Mouse (Mus musculus) cerebellum, adult (tissue): ENCODE measurements at regions not wholly inside any gene's neighbourhood (a gene's known extent, or its start where the extent isn't known, plus 50 kb on each side); places are given as distances from the start of the nearest gene placed in this dataset.

Experiments
- ATAC-seq: cut with Nextera tagmentation; 2 replicates; pipeline ENCODE4 v1.9.2; 2017; ENCODE audit warnings: mild to moderate bottlenecking, moderate library complexity, mixed read lengths; ENCODE audit not compliant: insufficient number of reproducible peaks, low FRiP score, low TSS enrichment

GRCm38 (mm10) chr13:112192192-112192905 lies 95.9 kb upstream of the Ankrd55 start:
- no peak for ATAC-seq

DNA sequence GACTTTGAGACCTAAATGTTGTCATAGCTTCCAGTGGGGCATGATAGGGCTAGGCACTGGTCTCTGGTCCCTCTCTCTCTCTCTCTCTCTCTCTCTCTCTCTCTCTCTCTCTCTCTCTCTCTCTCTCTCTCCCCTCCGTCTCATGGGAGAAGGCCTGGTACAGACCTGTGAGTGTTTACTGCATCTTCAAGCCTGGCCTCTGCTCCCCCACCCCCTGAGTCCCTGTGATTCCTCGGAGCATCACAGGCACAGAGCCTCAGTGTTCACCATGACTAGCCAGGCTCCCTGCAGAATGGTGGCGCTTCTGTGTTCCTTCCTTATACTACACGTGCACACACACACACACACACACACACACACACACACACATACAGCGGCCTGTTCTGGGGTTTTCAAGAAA lies 94.6 kb upstream of the Ankrd55 start:
- no peak for ATAC-seq

GRCm38 (mm10) chr13:112194991-112195390 lies 93.3 kb upstream of the Ankrd55 start:
- no peak for ATAC-seq

DNA sequence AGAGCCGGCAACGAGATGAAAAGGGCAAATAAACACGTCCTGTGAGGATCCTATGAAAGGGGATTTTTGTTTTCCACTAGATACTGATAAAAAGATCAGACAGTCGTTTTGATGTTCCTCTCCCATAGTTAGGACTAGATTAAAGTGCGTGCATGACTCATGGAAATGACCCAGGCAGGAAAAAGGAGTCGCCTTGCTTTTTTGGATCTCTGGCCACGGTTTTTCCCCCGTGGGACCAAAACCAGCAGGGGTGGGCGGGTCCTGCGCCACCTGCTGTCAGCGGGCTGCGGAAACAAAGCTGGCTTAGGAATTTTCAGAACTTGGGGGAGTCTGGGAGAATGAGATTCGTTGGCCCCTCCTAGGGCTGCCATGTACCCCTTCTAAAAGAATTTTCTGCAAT lies 91.5 kb upstream of the Ankrd55 start:
- ATAC-seq, result no peak

DNA sequence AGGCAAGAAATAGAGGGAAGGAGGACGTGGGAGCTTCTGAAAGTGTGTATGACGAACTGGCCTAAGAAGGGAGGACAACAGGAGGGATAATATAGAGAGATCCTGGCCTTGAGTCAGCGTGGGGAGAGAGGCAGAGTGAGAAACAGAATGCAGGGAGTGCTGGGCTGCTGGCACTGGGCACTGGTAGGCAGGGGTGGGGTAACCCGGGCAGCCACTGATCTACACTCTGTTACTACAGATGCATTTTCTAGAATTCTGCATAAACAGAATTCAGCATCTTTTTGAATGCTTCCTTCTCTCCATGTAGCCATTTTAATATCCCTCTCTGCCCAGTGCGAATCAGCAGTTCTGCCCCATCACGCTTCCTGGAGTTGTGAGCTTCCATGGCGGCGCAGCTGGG lies 84.5 kb upstream of the Ankrd55 start:
- ATAC-seq, result no peak

DNA sequence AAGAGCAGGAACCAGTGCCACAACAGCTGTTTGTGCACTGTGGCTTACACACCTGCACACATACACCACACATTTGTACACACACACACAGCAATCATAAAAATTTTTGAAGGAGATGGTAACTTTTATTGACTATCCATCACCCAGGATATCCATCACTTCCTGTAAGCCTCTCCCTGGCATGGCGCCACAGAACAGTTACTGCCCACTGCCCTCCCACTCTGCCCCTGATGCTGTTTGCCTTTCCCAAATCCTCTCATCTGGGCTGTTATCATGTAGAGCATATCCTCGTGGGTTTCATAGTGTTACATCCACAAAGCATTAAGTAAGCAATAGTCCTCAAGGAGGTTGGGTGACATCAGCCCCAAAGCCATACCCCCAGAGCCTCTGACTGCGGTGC lies 84.0 kb upstream of the Ankrd55 start:
- no peak for ATAC-seq

GRCm38 (mm10) chr13:112204813-112205212 lies 83.4 kb upstream of the Ankrd55 start:
- no peak for ATAC-seq

DNA sequence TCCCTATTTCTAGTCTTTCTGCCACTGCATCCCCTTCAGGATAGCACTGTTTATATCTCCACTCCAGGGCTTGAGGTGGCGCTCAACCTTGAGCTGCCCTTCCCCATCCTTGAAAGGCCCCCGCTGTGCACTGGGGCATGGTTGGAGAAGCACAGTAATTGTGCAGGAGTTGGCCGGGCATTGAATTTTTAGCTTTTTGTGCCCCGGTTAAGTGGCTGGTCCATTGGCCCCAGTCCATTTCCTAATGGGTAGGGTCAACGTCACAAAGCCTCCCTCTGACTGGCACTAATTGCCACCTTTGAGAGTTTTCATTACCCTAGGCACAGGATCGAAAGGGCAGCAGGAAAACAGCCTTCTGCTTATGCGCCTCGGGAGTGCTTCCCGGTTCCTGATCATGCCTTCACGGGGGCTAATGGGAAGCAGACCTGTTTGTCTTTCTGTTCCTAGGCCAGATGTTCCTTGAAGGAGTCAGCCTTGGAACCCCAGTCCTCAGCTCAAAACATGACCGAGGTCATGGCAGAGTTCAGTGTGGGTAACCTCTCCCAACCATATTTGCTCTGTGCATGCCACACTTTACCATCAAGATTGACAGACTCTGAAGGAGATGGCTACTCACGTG lies 80.5 kb upstream of the Ankrd55 start:
- ATAC-seq, result no peak

GRCm38 (mm10) chr13:112211841-112212240 lies 76.4 kb upstream of the Ankrd55 start:
- no peak for ATAC-seq

GRCm38 (mm10) chr13:112212391-112212790 lies 75.9 kb upstream of the Ankrd55 start:
- no peak for ATAC-seq

DNA sequence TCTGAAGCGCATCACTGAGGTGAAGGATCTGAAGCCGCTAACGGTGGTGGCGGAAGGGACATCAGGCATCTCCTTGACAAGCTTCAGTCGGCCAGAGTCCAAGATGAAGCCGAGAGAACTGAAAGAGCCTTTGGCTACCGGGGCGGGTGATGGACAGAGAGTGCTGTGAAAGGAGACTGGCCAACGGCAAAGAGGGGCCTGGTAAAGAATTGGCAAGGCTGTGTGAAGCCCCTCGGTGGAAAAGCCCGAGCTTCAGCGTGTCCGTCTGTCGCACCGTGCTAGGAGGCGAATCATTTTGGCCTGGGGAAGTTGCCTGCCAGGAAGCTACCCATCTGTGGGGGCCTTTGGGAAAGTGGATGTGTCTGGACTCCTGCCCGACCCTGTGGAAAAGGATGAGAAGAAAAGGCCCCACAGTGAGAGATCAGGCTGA lies 74.6 kb upstream of the Ankrd55 start:
- no peak; the same call in 1 of the 2 replicates for ATAC-seq

- ATAC-seq, result no peak
Measured at GRCm38 (mm10) chr13:112216084-112216483, 72.2 kb upstream of the Ankrd55 start.

GRCm38 (mm10) chr13:112218389-112218788 lies 69.9 kb upstream of the Ankrd55 start:
- ATAC-seq, result no peak

DNA sequence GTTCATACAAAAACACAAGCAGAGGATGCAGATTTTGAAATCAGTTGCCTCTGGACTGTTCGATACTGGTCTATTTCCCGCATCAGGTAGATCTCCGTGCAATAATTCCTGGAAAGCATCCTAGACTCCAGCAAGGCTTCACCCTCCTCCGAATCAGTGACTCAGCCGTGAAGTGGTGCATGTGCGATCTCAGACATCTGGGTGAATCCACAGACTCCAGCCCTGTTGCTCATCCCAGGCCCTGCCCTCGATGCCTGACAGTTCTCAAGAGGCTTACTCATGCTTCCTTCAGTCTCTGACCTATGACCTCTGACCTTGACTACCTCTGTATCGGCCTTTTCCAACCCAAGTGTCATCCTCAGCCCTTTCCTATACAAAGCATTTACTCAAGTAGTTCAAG lies 68.1 kb upstream of the Ankrd55 start:
- ATAC-seq, result no peak

- ATAC-seq, result no peak
Measured at GRCm38 (mm10) chr13:112223616-112224015, 64.6 kb upstream of the Ankrd55 start.

DNA sequence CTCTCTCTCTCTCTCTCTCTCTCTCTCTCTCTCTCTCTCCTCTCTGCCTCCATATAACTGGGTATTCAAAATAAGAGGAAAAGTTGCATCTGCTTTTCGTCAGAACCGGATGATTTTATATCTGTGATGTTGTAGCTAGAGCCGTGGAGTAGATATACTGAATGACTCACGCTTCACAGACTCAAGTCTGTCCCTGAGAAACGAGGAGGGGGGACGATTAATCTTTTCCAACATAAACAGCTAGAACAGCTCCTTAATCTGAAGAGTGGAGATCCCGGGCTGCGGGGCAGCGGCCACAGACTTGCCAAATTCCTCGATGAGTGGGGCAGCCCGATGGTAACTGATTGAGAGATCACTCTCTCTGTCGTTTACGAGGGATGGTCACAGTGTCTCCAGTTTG lies 60.5 kb upstream of the Ankrd55 start:
- ATAC-seq, result no peak

DNA sequence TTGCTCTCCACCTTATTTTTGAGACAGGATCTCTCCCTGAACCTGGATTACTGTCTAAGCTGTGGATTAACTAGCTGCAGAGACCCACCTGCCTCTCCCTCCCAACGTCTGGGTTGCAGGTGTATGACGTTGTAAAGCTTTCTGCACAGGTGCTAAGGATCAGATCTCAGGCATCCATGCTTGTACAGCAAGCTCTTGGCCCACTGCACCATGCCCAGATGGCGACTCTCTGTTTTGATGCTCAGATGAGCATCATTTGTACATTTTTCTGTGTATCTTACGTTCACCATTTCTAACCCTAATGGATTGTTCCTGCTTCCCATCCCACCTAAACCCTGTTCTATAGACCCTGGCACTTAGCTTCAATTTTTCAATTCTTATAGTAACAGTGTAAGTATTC lies 59.4 kb upstream of the Ankrd55 start:
- ATAC-seq, result no peak

DNA sequence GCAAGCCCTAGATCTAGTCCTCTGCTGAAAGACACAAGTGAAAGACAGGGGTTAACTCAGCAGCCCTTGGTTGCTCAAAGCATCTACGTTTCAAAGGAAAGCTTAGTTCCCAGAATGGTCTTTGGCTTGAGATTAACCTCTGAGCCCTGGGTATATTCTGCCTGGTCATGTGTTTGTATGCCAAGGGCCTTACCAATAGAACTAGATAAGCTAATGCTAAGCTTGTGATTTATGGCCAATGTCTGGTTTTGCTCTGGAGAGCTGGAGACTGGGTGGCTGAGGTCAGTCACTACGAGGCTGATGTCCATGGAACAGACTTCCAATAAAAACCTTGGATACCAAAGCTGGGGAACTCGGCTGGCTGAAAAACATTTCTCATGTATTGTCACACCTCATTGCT lies 58.1 kb upstream of the Ankrd55 start:
- ATAC-seq, result no peak

DNA sequence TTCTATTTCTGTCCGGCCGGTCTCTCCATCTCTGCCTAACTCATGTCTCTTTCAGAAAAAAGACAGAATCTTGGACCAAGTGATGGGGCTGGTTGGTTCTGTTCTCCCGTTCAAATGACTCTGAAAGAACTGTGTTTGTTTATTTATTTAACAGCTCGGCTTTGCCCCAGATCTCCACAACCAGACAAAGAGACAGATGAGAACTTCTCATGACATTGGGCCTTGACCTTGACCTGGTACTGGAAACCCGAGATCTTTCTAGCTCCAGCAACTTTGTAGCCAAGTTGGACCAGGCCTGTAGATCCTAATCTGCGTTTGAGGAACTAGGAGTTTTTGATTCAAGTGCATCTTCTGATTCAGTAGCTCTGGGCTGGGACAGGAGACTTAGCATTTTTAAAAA lies 53.6 kb upstream of the Ankrd55 start:
- ATAC-seq, result no peak

DNA sequence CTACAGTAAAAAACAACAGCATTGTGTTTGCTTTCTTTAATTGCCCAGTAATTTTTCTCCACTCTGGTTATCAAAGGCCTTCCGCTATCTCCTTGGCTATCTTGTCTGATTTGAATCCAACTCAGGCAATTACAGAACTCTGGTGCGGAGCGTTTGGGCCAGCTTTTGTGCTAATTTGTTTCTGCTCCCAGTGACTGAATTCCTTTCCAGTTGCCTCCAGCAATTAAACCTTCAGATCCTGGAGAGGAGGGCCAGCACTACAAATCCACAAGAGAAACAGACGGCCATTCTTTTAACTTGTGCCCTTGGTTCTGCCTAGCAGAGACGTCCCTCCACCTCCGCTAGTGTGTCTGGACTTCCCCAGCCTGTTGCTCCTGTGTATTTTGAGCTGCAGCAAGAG lies 51.3 kb upstream of the Ankrd55 start:
- no peak for ATAC-seq

GRCm38 (mm10) chr13:112237377-112237776 lies 50.9 kb upstream of the Ankrd55 start:
- no peak for ATAC-seq

DNA sequence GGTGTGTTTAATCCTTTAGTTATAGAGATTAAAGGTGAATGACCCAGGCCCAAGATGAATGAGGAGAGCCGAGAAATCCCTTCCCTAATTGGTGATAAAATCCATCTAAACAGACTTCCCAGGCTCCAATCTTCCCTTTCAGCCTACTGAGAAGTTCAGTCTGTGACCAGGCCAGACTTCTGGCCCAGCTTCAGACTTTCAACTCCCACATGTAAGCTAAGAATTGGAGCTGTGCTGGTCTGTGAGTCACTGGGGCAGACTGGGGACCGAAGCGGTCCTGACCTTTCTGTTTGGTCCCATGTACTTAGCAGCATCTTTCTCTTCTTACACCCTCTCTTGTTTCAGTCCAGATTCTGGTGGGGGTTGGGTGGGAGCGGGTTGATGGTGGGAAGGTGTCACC lies 50.3 kb upstream of the Ankrd55 start:
- ATAC-seq, result no peak
